Mouse (Mus musculus): ENCODE data around the gene Zc3h8.

The Zc3h8 gene

GRCm38 (mm10) chr2:128943538-128944528 is at the start of gene Zc3h8:
TSS of gene Zc3h8 (minus strand) at chr2:128944077.
- CTCF ChIA-PET: interaction anchor here (0.6 kb wide), 1 partner anchor 322 kb away, joined by 4 read pairs; no protein-coding TSS in a partner anchor

- CTCF ChIA-PET: no interaction called here
Observed at GRCm38 (mm10) chr2:128984746-128985145, 40.9 kb upstream of the Zc3h8 start.

- CTCF ChIA-PET: no interaction called here
Observed at GRCm38 (mm10) chr2:128975572-128975971, 31.7 kb upstream of the Zc3h8 start.

- CTCF ChIA-PET: interaction anchor here (0.6 kb wide), 1 partner anchor 221 kb away, joined by 3 read pairs; no protein-coding TSS in a partner anchor
Observed at GRCm38 (mm10) chr2:128972301-128972700, 28.4 kb upstream of the Zc3h8 start.

- CTCF ChIA-PET: no interaction called here
Observed at GRCm38 (mm10) chr2:128968475-128969083, 24.7 kb upstream of the Zc3h8 start.

GRCm38 (mm10) chr2:128967661-128968441 is 24.0 kb upstream of the Zc3h8 start, which contains the start of gene Gm10762:
TSS of gene Gm10762 (minus strand) at chr2:128967725.
- CTCF ChIA-PET: interaction anchor here (0.6 kb wide), 1 partner anchor 592 kb away, joined by 3 read pairs; no protein-coding TSS in a partner anchor

- CTCF ChIA-PET: interaction anchor here (1.6 kb wide), 1 partner anchor 18 kb away, joined by 3 read pairs; no protein-coding TSS in a partner anchor
Observed at GRCm38 (mm10) chr2:128966641-128967580, 23.0 kb upstream of the Zc3h8 start, which contains the start of gene Zc3h6. TSS of gene Zc3h6 (plus strand) at chr2:128967402.

GRCm38 (mm10) chr2:128966236-128966635 is 22.4 kb upstream of the Zc3h8 start:
- CTCF ChIA-PET: interaction anchor here (1.6 kb wide), 1 partner anchor 18 kb away, joined by 3 read pairs; no protein-coding TSS in a partner anchor

- CTCF ChIA-PET: interaction anchor here (1.6 kb wide), 1 partner anchor 17 kb away, joined by 3 read pairs; no protein-coding TSS in a partner anchor
Observed at GRCm38 (mm10) chr2:128965505-128966105, 21.7 kb upstream of the Zc3h8 start.

GRCm38 (mm10) chr2:128954186-128954585 is 10.3 kb upstream of the Zc3h8 start:
- CTCF ChIA-PET: no interaction called here

GRCm38 (mm10) chr2:128947962-128948588 is 4.2 kb upstream of the Zc3h8 start:
- CTCF ChIA-PET: interaction anchor here (0.7 to 1.0 kb wide), 2 partner anchors 18 to 46 kb away, joined by 3 read pairs; no protein-coding TSS in a partner anchor

- CTCF ChIA-PET: no interaction called here
Observed at GRCm38 (mm10) chr2:128936256-128936655, 7.6 kb downstream of the Zc3h8 start.

GRCm38 (mm10) chr2:128930704-128931103 is 13.2 kb downstream of the Zc3h8 start:
- CTCF ChIA-PET: no interaction called here

- CTCF ChIA-PET: no interaction called here
Observed at GRCm38 (mm10) chr2:128928446-128928845, 15.4 kb downstream of the Zc3h8 start.

- CTCF ChIA-PET: no interaction called here
Observed at GRCm38 (mm10) chr2:128924799-128925198, 19.1 kb downstream of the Zc3h8 start.

GRCm38 (mm10) chr2:128916528-128916927 is 27.3 kb downstream of the Zc3h8 start:
- CTCF ChIA-PET: no interaction called here

- CTCF ChIA-PET: no interaction called here
Observed at GRCm38 (mm10) chr2:128914978-128915377, 28.9 kb downstream of the Zc3h8 start.

- CTCF ChIA-PET: no interaction called here
Observed at GRCm38 (mm10) chr2:128903661-128904060, 40.2 kb downstream of the Zc3h8 start.

- CTCF ChIA-PET: no interaction called here
Observed at GRCm38 (mm10) chr2:128902843-128903242, 41.0 kb downstream of the Zc3h8 start.

Data from spleen, embryonic (tissue).